Mouse (Mus musculus): ENCODE results near the gene Tssk3. TPM values are rescaled to one million over a fixed set of nuclear protein-coding genes. Genes with fewer than 3 reads are reported as not detected.
"Not testable (repeated sequence)": the region's sequence is repeated elsewhere in the genome, so short reads cannot be mapped to it uniquely, and the experiment has no call there.

The Tssk3 gene
- total RNA-seq, 2 experiments from 2014 or later = not detected

GRCm38 (mm10) chr4:129502901-129503444 is 12.2 kb upstream of the Tssk3 start:
- no peak for ATAC-seq (replicated peaks; ENCODE audit: low FRiP score, low TSS enrichment, poor library complexity, severe bottlenecking)

DNA sequence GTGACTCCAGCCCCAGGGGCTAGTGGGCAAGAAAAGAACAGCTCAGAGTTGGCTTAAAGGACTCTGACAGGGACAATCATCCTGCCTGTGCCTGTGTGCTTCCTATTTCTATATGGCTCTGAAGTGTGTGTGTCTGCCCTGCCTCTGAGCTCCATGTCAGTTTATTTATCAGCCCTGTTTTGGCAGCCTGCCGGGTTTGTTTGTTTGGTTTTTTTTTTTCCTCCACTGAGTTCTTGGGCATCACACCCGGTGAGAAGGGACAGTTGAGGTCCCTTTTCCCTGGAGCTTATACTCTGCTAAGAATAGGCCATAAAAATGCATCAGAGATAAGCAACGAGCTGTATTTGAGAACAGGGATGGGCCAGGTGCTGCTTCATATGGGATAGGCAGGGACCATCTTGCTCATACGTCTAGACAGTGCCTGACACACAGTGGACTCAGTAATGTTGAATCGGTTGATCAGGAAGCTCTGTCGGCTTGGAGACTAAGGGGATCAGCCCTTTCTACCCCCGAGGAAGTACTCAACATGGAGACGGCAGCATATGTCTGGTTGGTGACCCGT is 11.6 kb upstream of the Tssk3 start:
- no peak for ATAC-seq (replicated peaks; ENCODE audit: low FRiP score, low TSS enrichment, poor library complexity, severe bottlenecking)

- peak; percentile 62 for ATAC-seq (replicated peaks; ENCODE audit: low FRiP score, low TSS enrichment, poor library complexity, severe bottlenecking)
Measured at GRCm38 (mm10) chr4:129500607-129501566, 10.1 kb upstream of the Tssk3 start.

DNA sequence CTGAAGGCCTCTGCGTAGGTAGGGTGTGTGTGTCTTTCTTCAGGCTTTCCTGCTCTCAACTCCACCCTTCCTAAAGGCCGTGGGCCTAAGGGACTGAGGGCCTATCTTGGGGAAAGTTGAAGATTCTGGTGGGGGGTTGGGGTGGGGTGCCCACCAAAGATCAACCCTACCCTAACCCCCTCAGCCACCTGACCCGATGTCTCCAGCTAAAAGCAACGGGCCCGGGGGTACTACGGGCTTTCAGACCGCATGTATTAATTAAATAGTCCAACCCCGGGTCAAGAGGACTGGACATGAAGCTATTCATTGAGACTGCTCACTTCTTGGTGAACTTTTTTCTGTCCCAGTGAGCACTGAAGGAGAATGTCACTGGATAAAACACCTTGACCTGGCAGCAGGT is 9.2 kb upstream of the Tssk3 start:
- ATAC-seq (replicated peaks; ENCODE audit: low FRiP score, low TSS enrichment, poor library complexity, severe bottlenecking) = no peak

DNA sequence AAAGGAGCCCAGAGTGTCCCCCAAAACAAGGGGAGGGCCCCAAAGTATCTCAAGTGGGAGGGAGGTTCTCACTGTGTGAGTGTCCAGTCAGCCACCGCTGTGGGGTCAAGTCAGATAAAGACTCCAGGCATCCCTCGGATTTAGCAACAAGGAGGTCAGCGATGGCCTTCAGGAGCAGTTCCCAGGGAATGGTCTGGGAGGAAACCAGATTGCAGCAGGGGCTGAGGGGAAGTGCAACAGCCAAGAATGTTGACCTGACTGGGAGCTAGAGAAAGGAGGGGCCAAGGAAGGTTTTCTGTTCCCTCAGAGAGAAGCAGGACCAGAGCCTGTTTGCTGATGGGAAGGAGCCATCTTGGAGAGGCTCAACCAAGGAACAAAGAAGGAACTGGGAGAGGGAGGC is 8.1 kb upstream of the Tssk3 start:
- no peak for ATAC-seq (replicated peaks; ENCODE audit: low FRiP score, low TSS enrichment, poor library complexity, severe bottlenecking)

GRCm38 (mm10) chr4:129496631-129497030 is 5.8 kb upstream of the Tssk3 start:
- ATAC-seq (replicated peaks; ENCODE audit: low FRiP score, low TSS enrichment, poor library complexity, severe bottlenecking) = no peak

GRCm38 (mm10) chr4:129495672-129496562 is 5.1 kb upstream of the Tssk3 start:
- ATAC-seq (replicated peaks; ENCODE audit: low FRiP score, low TSS enrichment, poor library complexity, severe bottlenecking) = peak; percentile 50

DNA sequence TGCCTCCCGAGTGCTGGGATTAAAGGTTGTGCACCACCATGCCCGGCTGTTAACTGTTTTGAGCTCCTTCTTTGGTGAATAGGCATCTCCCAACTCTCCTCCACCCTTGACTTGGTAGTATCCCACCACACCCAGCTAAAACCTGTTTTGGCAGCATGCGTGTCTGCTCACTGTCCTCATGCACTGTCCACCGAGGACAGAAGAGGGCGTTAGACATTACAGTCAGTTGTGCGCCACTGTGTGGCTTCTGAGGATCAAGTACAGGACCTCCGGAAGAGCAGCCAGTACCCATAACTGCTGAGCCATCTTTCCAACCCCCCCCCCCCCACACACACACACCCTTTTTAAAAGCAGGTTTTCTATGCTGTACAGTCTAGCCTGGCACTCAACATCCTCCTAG is 3.9 kb upstream of the Tssk3 start:
- no peak; the same call in 1 of the 2 replicates for ATAC-seq (replicated peaks; ENCODE audit: low FRiP score, low TSS enrichment, poor library complexity, severe bottlenecking)

- no peak for ATAC-seq (replicated peaks; ENCODE audit: low FRiP score, low TSS enrichment, poor library complexity, severe bottlenecking)
Measured at GRCm38 (mm10) chr4:129481090-129481489, 9.7 kb downstream of the Tssk3 start.

DNA sequence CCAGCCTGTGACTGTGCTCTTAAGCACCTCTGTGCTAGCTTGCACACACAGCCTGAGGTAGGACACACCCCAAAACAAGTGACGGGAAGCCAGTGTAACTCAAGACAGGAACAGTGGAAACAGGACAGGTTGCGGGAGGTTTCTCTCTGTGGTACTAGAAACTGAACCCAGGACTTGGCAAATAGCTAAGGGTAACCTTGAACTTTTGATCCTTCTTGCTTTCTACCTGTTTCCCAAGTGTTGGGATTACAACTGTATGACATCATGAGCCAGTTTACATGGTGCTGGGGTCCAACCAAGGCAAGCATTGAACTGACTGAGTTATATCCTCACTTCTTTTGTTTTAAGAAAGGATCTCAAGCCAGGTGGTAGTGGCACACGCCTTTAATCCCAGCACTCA is 11.0 kb downstream of the Tssk3 start:
- no peak for ATAC-seq (replicated peaks; ENCODE audit: low FRiP score, low TSS enrichment, poor library complexity, severe bottlenecking)

GRCm38 (mm10) chr4:129476047-129476446 is 14.8 kb downstream of the Tssk3 start:
- no peak for ATAC-seq (replicated peaks; ENCODE audit: low FRiP score, low TSS enrichment, poor library complexity, severe bottlenecking)

- no peak for ATAC-seq (replicated peaks; ENCODE audit: low FRiP score, low TSS enrichment, poor library complexity, severe bottlenecking)
Measured at GRCm38 (mm10) chr4:129464286-129464815, 26.5 kb downstream of the Tssk3 start.

DNA sequence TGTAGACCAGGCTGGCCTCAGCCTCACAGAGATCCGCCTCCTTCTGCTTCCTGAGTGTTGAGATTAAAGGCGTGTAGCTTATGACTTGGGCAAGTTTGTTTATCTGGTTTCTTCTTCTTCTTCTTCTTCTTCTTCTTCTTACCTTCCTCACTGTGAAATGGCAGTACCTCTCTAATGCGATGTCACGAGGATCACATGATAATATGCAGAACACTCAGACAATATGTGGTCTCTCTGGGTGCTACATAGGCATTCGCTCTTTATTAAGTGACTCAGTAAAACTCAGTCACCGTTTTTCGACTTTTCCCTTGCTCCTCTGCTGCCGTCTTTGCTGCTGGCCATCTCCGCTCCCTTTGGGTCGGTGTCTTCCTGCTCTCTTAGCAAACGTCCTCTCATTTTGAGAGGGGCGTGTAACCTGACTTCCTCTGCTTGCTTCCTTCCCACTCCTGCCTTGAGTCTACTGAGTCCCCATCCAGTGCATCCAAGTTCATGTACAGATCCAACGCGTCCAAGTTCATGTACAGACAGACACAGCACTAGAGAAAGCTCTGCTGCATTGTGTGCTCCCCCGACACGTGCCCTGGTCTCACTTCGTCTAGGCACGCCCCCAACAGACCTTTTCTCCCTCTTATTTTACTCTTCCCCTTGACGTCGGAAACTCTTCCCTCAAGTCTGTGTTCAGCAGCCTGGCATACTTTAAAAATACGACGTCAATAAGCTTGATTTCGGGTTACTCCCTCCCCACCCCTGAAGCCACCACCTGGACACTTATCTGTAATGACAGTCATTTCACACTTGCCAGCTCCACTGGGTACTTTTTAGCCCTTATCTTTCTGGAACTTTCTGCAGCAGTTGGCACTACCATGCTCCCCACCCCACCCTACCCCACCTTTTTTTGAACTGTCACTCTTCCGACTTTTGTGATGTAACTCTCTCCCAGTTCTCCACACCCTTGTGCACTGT is 27.4 kb downstream of the Tssk3 start:
- peak; percentile 67 for ATAC-seq (replicated peaks; ENCODE audit: low FRiP score, low TSS enrichment, poor library complexity, severe bottlenecking)

- no peak for ATAC-seq (replicated peaks; ENCODE audit: low FRiP score, low TSS enrichment, poor library complexity, severe bottlenecking)
Measured at GRCm38 (mm10) chr4:129462118-129462517, 28.7 kb downstream of the Tssk3 start.

GRCm38 (mm10) chr4:129461183-129461960 is 29.4 kb downstream of the Tssk3 start, which contains the start of gene Bsdc1:
TSS of gene Bsdc1 (plus strand) at chr4:129461581.
- ATAC-seq (replicated peaks; ENCODE audit: low FRiP score, low TSS enrichment, poor library complexity, severe bottlenecking) = peak; percentile 86

- ATAC-seq (replicated peaks; ENCODE audit: low FRiP score, low TSS enrichment, poor library complexity, severe bottlenecking) = no peak
Measured at GRCm38 (mm10) chr4:129460827-129461182, 30.0 kb downstream of the Tssk3 start.

GRCm38 (mm10) chr4:129459726-129460125 is 31.1 kb downstream of the Tssk3 start:
- no peak for ATAC-seq (replicated peaks; ENCODE audit: low FRiP score, low TSS enrichment, poor library complexity, severe bottlenecking)

GRCm38 (mm10) chr4:129457311-129457710 is 33.5 kb downstream of the Tssk3 start:
- not testable (repeated sequence) for ATAC-seq (replicated peaks; ENCODE audit: low FRiP score, low TSS enrichment, poor library complexity, severe bottlenecking)

All from megakaryocyte-erythroid progenitor cell, adult 5-6 weeks (primary cell).